Mouse (Mus musculus): ENCODE measurements around the gene Ssh1.

Gene Ssh1

DNA sequence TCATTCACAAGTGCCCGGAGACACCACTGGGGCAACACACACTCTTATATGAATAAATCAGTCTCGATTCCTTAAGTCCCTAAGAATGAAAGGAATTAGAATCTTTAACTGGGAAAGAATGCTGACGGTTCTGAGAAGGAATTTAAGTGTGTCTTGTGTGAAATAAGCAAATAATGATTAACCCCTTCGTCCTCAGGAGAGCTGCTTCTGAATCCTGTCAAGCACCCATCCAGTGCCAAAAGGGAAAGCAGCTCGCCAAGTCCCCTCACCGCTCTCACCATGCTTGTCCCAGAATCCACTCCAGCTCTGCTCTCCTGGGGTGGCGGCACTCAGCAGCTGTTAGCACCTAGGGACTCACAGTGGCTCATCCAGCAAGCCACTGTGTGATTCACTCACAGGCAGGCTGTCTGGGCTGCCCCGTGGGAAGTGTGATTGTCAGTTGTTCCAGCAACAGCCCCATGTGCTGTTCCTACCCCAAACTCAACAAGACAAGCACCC lies 92.6 kb downstream of the Ssh1 start:
- DNase-seq (ENCODE audit: extremely low read depth, insufficient read length, low spot score), result peak; percentile 63

DNA sequence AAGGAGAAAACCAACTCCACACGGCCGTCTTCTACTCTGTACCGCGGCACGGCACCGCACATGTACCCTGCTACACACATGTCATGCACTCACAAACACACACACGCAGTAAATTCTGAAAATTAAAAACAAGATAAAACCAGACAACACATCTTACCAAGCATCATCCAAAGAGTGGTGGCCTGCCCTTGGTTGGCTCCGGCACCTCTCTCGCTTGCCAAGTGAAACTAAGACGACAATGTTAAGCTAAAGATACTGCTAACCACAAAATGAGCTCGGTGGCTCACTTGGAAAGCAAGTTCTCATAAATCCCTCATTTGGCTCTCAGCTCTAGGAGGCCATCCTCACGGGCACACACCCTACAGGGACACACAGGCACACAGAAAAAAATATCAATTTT lies 94.2 kb downstream of the Ssh1 start:
- no peak for DNase-seq (ENCODE audit: extremely low read depth, insufficient read length, low spot score)

DNA sequence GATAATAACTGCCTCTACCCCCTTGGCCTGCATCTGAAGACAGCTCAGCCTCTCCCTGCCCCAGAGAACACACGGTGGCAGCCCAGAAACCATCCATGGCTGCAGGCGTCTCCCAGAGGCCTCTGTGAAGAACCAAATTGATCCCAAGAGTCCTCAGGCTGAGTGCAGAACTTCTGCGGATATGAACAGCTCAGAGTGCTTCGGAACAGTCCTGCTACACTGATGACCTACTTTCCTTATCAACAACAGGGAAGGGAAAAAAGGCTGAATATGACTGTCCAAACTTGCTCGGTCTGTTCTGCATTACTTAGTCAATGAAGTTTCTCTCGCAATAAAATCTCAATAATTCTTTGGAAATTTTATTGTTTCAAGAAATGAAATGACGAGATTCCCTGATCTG lies 101.7 kb downstream of the Ssh1 start:
- DNase-seq (ENCODE audit: extremely low read depth, insufficient read length, low spot score), result no peak

DNA sequence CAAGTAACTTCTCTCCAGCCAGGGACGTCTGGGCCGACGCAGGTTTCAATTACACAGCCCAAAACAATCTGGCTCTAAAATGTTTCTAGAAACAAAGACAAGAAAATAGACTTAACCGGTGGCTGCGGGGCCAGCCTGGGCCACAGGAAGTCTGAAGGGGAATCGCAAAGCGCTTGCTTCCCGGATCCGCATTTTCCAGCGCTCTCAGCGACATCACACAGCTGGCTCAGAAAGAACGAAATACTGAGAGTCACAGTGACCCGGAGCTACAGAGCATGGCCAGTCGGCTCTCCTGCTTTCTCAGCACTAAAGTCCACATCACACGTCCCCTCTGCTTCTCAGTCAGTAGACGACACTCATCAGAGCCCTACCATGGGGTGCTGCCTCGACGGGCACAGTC lies 102.8 kb downstream of the Ssh1 start:
- DNase-seq (ENCODE audit: extremely low read depth, insufficient read length, low spot score), result no peak

DNA sequence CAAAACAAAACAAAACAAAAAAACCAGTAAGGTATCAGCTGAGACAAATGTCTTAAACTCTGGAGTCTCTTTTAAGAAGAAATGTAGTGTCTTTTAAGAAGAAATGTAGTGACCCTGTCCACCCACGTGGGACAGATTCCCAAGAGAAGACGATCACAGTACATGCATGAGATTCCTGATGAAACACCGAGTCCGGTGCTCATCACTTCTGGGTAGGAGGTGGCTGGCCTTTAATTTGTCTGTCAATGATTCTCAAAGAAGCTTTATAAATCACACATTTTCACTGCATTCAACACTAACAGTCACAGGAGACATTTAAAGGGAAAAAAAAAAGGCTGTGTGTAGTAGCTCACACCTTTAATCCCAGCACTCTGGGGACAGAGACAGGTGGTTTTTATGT lies 103.8 kb downstream of the Ssh1 start:
- no peak for DNase-seq (ENCODE audit: extremely low read depth, insufficient read length, low spot score)

DNA sequence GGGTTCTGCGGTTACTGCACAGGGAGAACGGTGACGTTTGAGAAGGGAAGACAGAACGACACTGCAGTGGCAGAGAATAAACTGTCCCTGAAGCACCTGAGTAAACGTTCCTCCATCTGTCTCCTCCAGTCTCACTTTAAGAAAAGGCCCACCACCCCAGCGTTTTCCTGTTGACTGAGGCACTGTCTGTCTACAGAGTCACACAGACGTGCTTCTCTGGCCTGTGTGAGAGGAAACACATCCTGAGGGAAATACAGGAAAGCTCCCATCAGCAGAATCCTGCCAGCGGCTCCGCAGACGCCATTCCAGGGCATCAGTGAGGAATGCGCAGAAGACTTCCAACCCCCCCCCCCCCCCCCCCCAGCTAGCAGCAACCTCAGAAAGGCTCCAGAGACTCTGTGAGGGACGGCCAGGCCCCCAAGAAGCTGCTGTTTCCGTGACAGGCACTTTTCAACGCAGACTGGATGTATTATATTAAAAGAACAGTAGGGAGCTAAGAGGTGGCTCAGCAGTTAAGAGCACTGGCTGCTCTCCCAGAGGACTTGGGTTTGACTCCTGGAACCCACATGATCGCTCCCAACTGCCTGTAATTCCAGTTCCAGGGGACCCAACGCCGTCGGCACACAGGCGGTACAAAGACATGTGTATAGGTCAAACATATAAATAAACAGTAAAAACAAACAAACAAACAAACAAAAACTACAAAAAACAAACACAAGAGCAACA lies 104.3 kb downstream of the Ssh1 start:
- no peak for DNase-seq (ENCODE audit: extremely low read depth, insufficient read length, low spot score)

DNA sequence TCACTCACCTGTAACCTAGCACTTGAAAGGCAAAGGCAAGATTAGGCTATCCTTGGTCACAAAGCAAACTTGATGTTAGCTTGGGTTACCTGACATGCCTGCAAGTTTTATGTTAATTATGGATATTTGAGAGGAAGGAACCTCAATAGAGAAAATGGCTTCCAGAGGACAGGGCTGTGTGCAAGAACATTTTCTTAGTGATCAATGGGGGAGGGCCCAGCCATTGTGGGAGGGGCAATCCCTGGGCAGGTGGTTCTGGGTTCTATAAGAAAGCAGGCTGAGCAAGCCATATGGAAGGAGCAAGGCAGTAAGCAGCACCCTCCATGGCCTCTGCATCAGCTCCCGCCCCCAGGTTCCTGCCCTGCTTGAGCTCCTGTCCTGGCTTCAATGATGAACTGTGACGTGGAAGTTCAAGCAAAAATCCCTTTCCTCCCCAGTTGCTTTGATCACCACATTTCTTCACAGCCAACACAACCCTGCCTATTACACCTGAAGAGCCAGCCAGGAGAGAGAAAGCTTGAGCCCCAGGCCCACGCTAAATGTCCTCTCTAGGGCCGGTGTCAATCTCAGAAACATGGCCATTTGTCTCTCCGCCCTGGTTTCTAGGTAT lies 105.4 kb downstream of the Ssh1 start:
- no peak for DNase-seq (ENCODE audit: extremely low read depth, insufficient read length, low spot score)

DNA sequence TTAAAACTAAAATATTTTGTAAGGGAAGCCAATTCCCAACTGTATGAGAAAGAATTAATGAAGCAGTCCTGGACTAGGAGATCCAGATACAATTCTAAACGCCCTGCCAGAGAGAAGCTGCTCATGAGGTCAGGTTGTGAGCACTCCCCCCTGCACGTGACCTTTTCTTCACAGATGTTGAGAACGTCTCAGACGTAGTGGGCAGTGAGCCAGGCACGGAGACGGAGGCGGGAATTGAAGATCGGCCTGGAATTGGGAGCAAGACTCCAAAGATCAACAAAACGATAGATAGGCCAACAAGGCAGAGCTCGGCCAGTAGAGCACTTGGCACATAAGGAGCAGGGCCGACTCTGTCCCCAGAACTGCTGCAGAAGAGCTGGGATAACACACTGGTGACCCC lies 106.6 kb downstream of the Ssh1 start:
- DNase-seq (ENCODE audit: extremely low read depth, insufficient read length, low spot score), result no peak

Measured in 3134 (cell line).